Mouse (Mus musculus) retina, postnatal 7 days (tissue): ENCODE results near the gene Bcas3.

Experiments
- DNase-seq: peaks from one replicate; pipeline ENCODE4 v3.0.0-alpha.2; 2012; ENCODE audit warnings: low read depth, low spot score

Gene Bcas3

GRCm38 (mm10) chr11:85667176-85667575, 314.2 kb downstream of the Bcas3 start:
- DNase-seq = no peak

- DNase-seq = no peak
These were observed 314.8 kb downstream of the Bcas3 start for GRCm38 (mm10) chr11:85667741-85668140.

GRCm38 (mm10) chr11:85672881-85673475, 320.0 kb downstream of the Bcas3 start:
- no peak for DNase-seq

GRCm38 (mm10) chr11:85675244-85675643, 322.3 kb downstream of the Bcas3 start:
- no peak for DNase-seq

- no peak for DNase-seq
These were observed 323.5 kb downstream of the Bcas3 start for GRCm38 (mm10) chr11:85676357-85677004.

GRCm38 (mm10) chr11:85678666-85679065, 325.7 kb downstream of the Bcas3 start:
- DNase-seq = no peak

- no peak for DNase-seq
These were observed 328.8 kb downstream of the Bcas3 start for GRCm38 (mm10) chr11:85681580-85682419.

- DNase-seq = no peak
These were observed 332.0 kb downstream of the Bcas3 start for GRCm38 (mm10) chr11:85684981-85685380.

GRCm38 (mm10) chr11:85687816-85688439, 335.0 kb downstream of the Bcas3 start:
- DNase-seq = no peak

- DNase-seq = no peak
These were observed 335.5 kb downstream of the Bcas3 start for GRCm38 (mm10) chr11:85688440-85688838.

GRCm38 (mm10) chr11:85689226-85689625, 336.3 kb downstream of the Bcas3 start:
- DNase-seq = no peak

GRCm38 (mm10) chr11:85691285-85691684, 338.3 kb downstream of the Bcas3 start:
- no peak for DNase-seq

- no peak for DNase-seq
These were observed 342.8 kb downstream of the Bcas3 start for GRCm38 (mm10) chr11:85695614-85696263.

- DNase-seq = no peak
These were observed 343.8 kb downstream of the Bcas3 start for GRCm38 (mm10) chr11:85696491-85697398.

- no peak for DNase-seq
These were observed 344.5 kb downstream of the Bcas3 start for GRCm38 (mm10) chr11:85697468-85697867.

GRCm38 (mm10) chr11:85698242-85698641, 345.3 kb downstream of the Bcas3 start:
- DNase-seq = no peak

GRCm38 (mm10) chr11:85704062-85704748, 351.2 kb downstream of the Bcas3 start:
- DNase-seq = no peak

GRCm38 (mm10) chr11:85706630-85707029, 353.7 kb downstream of the Bcas3 start:
- DNase-seq = no peak

GRCm38 (mm10) chr11:85707496-85707895, 354.5 kb downstream of the Bcas3 start:
- DNase-seq = no peak

GRCm38 (mm10) chr11:85709147-85709546, 356.2 kb downstream of the Bcas3 start:
- DNase-seq = no peak
